8 mouse cellular contexts compared by ENCODE assay signal in genomic region chr11:97315504-97316503, GRCm38 (mm10). TPM values are rescaled to one million over a fixed set of nuclear protein-coding genes. Genes with fewer than 3 reads are reported as not detected.
DNase-seq lines count a peak whose midpoint lies in the region; ATAC-seq and TF ChIP-seq lines count a peak whose summit lies in the region.

Gene Mrpl45 (plus strand): TSS chr11:97315716.

- TF ChIP-seq CTCF in E14TG2a.4 (conservative IDR thresholded peaks at IDR 0.05; ENCODE audit: low read length): no peak
- no peak for TF ChIP-seq CTCF in liver, postnatal 0 days (IDR thresholded peaks at IDR 0.05; ENCODE audit: low read depth)

- H3K9ac ChIP-seq in forebrain, embryonic 13.5 days: peak within 1 kb of the TSS; percentile 67
- H3K9ac ChIP-seq in liver, postnatal 0 days (replicated peaks): peak within 1 kb of the TSS; percentile 77
- H3K9ac ChIP-seq in neural tube, embryonic 14.5 days (replicated peaks; ENCODE audit: low read depth, low read length): peak within 1 kb of the TSS; percentile 56

- TF ChIP-seq EP300 in liver, postnatal 0 days (IDR thresholded peaks at IDR 0.05; ENCODE audit: low read depth): no peak

- intact Hi-C loops in heart, postnatal 10 days (cut with DNase I): loop anchor here (1.0 kb wide), 1 partner anchor 36 kb away; the partner anchor contains the start of gene Npepps

- peaks cover 34% of the 10 kb centered on the region for H3K36me3 ChIP-seq in E14TG2a.4 (ENCODE audit: insufficient read depth, low read length)
- H3K36me3 ChIP-seq in forebrain, embryonic 13.5 days (ENCODE audit: poor library complexity, severe bottlenecking): peaks cover 10% of the 10 kb centered on the region; the same call in 1 of the 2 replicates
- H3K36me3 ChIP-seq in liver, postnatal 0 days (replicated peaks; ENCODE audit: insufficient read depth, low read length): no peaks in the 10 kb centered on the region
- no peaks in the 10 kb centered on the region for H3K36me3 ChIP-seq in neural tube, embryonic 14.5 days (ENCODE audit: control insufficient read depth, insufficient read depth, low read length)

- H3K4me3 ChIP-seq in E14TG2a.4 (replicated peaks; ENCODE audit: low read length): peak within 1 kb of the TSS; percentile 89
- H3K4me3 ChIP-seq in forebrain, embryonic 13.5 days: peak within 1 kb of the TSS; percentile 49
- peak within 1 kb of the TSS; percentile 67 for H3K4me3 ChIP-seq in liver, postnatal 0 days (ENCODE audit: low read depth, low read length)
- peak within 1 kb of the TSS; percentile 46 for H3K4me3 ChIP-seq in neural tube, embryonic 14.5 days (ENCODE audit: low read depth, low read length)

- ATAC-seq in forebrain, embryonic 13.5 days: peak; percentile 96
- ATAC-seq in liver, postnatal 0 days: peak; percentile 99
- ATAC-seq in neural tube, embryonic 14.5 days (ENCODE audit: low read depth): peak; percentile 96

- H3K4me1 ChIP-seq in E14TG2a.4 (replicated peaks; ENCODE audit: low read depth, low read length): peaks cover 53% of the 10 kb centered on the region
- peaks cover 17% of the 10 kb centered on the region for H3K4me1 ChIP-seq in forebrain, embryonic 13.5 days
- H3K4me1 ChIP-seq in liver, postnatal 0 days (ENCODE audit: insufficient read depth): peaks cover 9% of the 10 kb centered on the region
- H3K4me1 ChIP-seq in neural tube, embryonic 14.5 days (ENCODE audit: control insufficient read depth, insufficient read depth, low read length): peaks cover 8% of the 10 kb centered on the region; the same call in 1 of the 2 replicates

- DNase-seq in c-Kit-positive CD71-positive TER-119-positive erythroid progenitor cells, embryonic 14.5 days (ENCODE audit: low spot score): peak; percentile 99
- peak; percentile 99 for DNase-seq in heart, postnatal 10 days
- peak; percentile 95 for DNase-seq in large intestine, adult 2 months (ENCODE audit: low read depth, low spot score)
- peak; percentile 99 for DNase-seq in liver, postnatal 0 days
- peak; percentile 99 for DNase-seq in testis, postnatal 10 days (ENCODE audit: low spot score)

- under 1% methylated on average over 50 of the region's 50 CpGs for WGBS in forebrain, embryonic 13.5 days
- under 1% methylated on average over 50 of the region's 50 CpGs for WGBS in large intestine, adult 2 months
- WGBS in liver, postnatal 0 days (ENCODE audit: insufficient replicate concordance): under 1% methylated on average over 47 of the region's 50 CpGs
- under 1% methylated on average over 50 of the region's 50 CpGs for WGBS in neural tube, embryonic 14.5 days

- no peaks in the 10 kb centered on the region for H3K9me3 ChIP-seq in E14TG2a.4 (ENCODE audit: low read length)
- H3K9me3 ChIP-seq in forebrain, embryonic 13.5 days (replicated peaks): no peaks in the 10 kb centered on the region
- H3K9me3 ChIP-seq in liver, postnatal 0 days (ENCODE audit: low read length): no peaks in the 10 kb centered on the region
- no peaks in the 10 kb centered on the region for H3K9me3 ChIP-seq in neural tube, embryonic 14.5 days (ENCODE audit: control insufficient read depth, low read length)

- H3K27me3 ChIP-seq in E14TG2a.4 (ENCODE audit: insufficient read depth, low read length): no peaks in the 10 kb centered on the region
- no peaks in the 10 kb centered on the region for H3K27me3 ChIP-seq in forebrain, embryonic 13.5 days
- peaks cover 3% of the 10 kb centered on the region; the same call in 1 of the 2 replicates for H3K27me3 ChIP-seq in liver, postnatal 0 days (ENCODE audit: insufficient read depth, low read length)
- no peaks in the 10 kb centered on the region for H3K27me3 ChIP-seq in neural tube, embryonic 14.5 days (ENCODE audit: control insufficient read depth, insufficient read depth, low read length)

- peak within 1 kb of the TSS; percentile 28 for H3K27ac ChIP-seq in forebrain, embryonic 13.5 days
- H3K27ac ChIP-seq in liver, postnatal 0 days (ENCODE audit: low read depth): peak within 1 kb of the TSS; percentile 80
- peak within 1 kb of the TSS; percentile 71 for H3K27ac ChIP-seq in neural tube, embryonic 14.5 days (ENCODE audit: low read depth, low read length)

- H3K4me2 ChIP-seq in forebrain, embryonic 13.5 days: peak within 1 kb of the TSS; percentile 58
- H3K4me2 ChIP-seq in liver, postnatal 0 days (ENCODE audit: low read depth, low read length): peak within 1 kb of the TSS; percentile 79
- peak within 1 kb of the TSS; percentile 55 for H3K4me2 ChIP-seq in neural tube, embryonic 14.5 days (ENCODE audit: low read depth, low read length)

RNA-seq across cellular contexts. Expression of gene Mrpl45, which starts in this region (rescaled TPM):
- polyA plus RNA-seq in forebrain, embryonic 13.5 days (2015; fragmentation: Nextera tagmentation; extraction: Ambion mirVana): 47.4 and 49.1 TPM in 2 replicates
- total RNA-seq in heart, postnatal 10 days (2021): 10 to 100 TPM; 44.1 to 51.8 TPM
- 16.5 and 17.5 TPM in 2 replicates for polyA plus RNA-seq in large intestine, adult 2 months (2012; rRNA removed)
- polyA plus RNA-seq in liver, postnatal 0 days (2015; fragmentation: Nextera tagmentation; extraction: Ambion mirVana): 18.3 and 19.8 TPM in 2 replicates
- 43.9 and 44.0 TPM in 2 replicates for polyA plus RNA-seq in neural tube, embryonic 14.5 days (2014; fragmentation: Nextera tagmentation; extraction: Ambion mirVana)

Comparison
In these comparisons a context has a peak if more than half of its experiments do, and no peak if none do; other contexts are left out.
1. Peak in every context shown above with its lines: DNase-seq, ATAC-seq, H3K4me3 ChIP-seq and H3K27ac ChIP-seq.
2. H3K27ac ChIP-seq: peak in every context shown above with its lines; median percentile 80 in liver, postnatal 0 days; 71 in neural tube, embryonic 14.5 days; 28 in forebrain, embryonic 13.5 days.